Mouse (Mus musculus): ENCODE results near the gene Mpc1. TPM values are rescaled to one million over a fixed set of nuclear protein-coding genes. Genes with fewer than 3 reads are reported as not detected.

The Mpc1 gene
- 303 and 312 TPM in 2 replicates for polyA plus RNA-seq (2015; fragmentation: Nextera tagmentation; extraction: Ambion mirVana)

GRCm38 (mm10) chr17:8282821-8283525 is at the start of gene Mpc1:
TSS of gene Mpc1 (plus strand) at chr17:8282904.
- Histone ChIP-seq H3K4me1 (peaks cover 25% of the 10 kb centered on the region), H3K27ac (replicated peaks) (peak within 1 kb of the TSS; percentile 93), H3K9ac (replicated peaks) (peak within 1 kb of the TSS; percentile 67), H3K4me2 (replicated peaks) (peak within 1 kb of the TSS; percentile 99), H3K36me3 (no peaks in the 10 kb centered on the region), H3K4me3 (peak within 1 kb of the TSS; percentile 80), H3K27me3 (no peaks in the 10 kb centered on the region), H3K9me3 (no peaks in the 10 kb centered on the region)
- WGBS = under 1% methylated on average over 34 of the region's 35 CpGs
- peak; percentile 72 for ATAC-seq (replicated peaks)

DNA sequence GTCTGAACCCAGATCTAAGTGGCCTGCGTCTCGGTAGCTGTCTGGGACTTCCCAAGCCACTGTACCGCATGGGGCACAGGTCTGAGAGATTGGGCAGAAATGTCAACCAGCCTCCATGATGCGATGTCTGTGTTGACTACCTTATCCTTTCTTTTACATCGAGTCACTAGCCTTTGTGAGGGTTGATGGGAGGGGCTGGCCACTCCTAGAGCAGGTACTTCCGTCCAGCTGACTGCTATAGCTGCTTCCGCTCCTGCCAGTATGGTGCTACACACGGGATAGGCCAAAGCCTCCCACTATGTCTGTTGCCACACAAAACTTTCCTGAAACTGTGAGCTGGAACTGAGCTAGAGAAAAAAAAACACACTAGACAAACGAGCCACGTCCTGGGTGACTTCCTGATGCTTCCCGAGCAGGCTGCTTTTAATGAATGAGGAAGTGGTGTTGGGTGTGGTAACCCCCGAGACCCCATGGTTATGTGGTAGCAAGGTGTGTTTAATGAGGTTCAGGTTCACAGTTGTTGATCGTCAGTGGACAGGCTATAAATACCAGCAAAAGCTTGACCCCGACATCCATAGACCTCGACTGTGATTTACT is 49.0 kb upstream of the Mpc1 start:
- no peak overlapping the region for H3K9ac ChIP-seq (replicated peaks)
- 80% methylated on average over 15 of the region's 15 CpGs for WGBS
- no peak overlapping the region for H3K27ac ChIP-seq (replicated peaks)
- no peaks in the 10 kb centered on the region for H3K36me3 ChIP-seq
- H3K4me2 ChIP-seq (replicated peaks) = no peak overlapping the region
- no peaks in the 10 kb centered on the region for H3K4me1 ChIP-seq
- H3K4me3 ChIP-seq = no peak overlapping the region
- ATAC-seq (replicated peaks) = no peak
- no peaks in the 10 kb centered on the region for H3K9me3 ChIP-seq
- no peaks in the 10 kb centered on the region for H3K27me3 ChIP-seq

DNA sequence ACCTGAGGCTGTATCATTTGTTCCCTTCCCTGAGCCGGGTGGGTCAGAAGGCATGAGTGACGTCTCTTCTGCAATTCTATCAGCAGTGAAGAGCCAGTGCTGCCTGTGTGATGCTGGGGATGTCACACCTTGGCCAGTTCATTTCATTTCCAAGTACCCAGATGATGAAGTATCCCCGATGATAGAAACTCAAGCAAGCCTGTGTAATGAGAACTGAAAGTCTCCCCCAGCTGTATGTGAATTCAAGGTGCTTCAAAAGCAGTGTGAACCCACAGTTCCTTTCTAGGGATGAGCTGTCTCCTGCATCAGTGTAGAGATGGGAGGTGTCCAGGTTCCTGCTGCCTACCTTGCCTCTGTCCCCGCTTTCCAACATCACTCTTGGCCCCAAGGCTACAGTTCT is 48.2 kb upstream of the Mpc1 start:
- Histone ChIP-seq H3K9ac (replicated peaks) (no peak overlapping the region), H3K27me3 (no peaks in the 10 kb centered on the region), H3K4me1 (no peaks in the 10 kb centered on the region), H3K36me3 (no peaks in the 10 kb centered on the region), H3K9me3 (no peaks in the 10 kb centered on the region), H3K4me3 (no peak overlapping the region), H3K4me2 (replicated peaks) (no peak overlapping the region), H3K27ac (replicated peaks) (no peak overlapping the region)
- WGBS = 83% methylated on average over 4 of the region's 4 CpGs
- no peak for ATAC-seq (replicated peaks)

- Histone ChIP-seq H3K9me3 (no peaks in the 10 kb centered on the region), H3K27ac (replicated peaks) (no peak within 1 kb of the TSS), H3K36me3 (no peaks in the 10 kb centered on the region), H3K4me3 (no peak within 1 kb of the TSS), H3K4me2 (replicated peaks) (no peak within 1 kb of the TSS), H3K9ac (replicated peaks) (no peak within 1 kb of the TSS), H3K27me3 (no peaks in the 10 kb centered on the region), H3K4me1 (no peaks in the 10 kb centered on the region)
- WGBS = 83% methylated on average over 3 of the region's 3 CpGs
- ATAC-seq (replicated peaks) = no peak
Measured at GRCm38 (mm10) chr17:8235743-8236142, 47.0 kb upstream of the Mpc1 start, which contains the start of gene Ccr6. TSS of gene Ccr6 (plus strand) at chr17:8236043.

GRCm38 (mm10) chr17:8238012-8238710 is 44.5 kb upstream of the Mpc1 start:
- no peaks in the 10 kb centered on the region for H3K9me3 ChIP-seq
- no peak overlapping the region for H3K4me2 ChIP-seq (replicated peaks)
- 83% methylated on average over 15 of the region's 15 CpGs for WGBS
- H3K27me3 ChIP-seq = no peaks in the 10 kb centered on the region
- H3K4me3 ChIP-seq = no peak overlapping the region
- no peaks in the 10 kb centered on the region for H3K36me3 ChIP-seq
- H3K9ac ChIP-seq (replicated peaks) = no peak overlapping the region
- ATAC-seq (replicated peaks) = no peak
- H3K4me1 ChIP-seq = no peaks in the 10 kb centered on the region
- no peak overlapping the region for H3K27ac ChIP-seq (replicated peaks)

- no peak overlapping the region for H3K9ac ChIP-seq (replicated peaks)
- H3K27ac ChIP-seq (replicated peaks) = no peak overlapping the region
- no peak overlapping the region for H3K4me2 ChIP-seq (replicated peaks)
- ATAC-seq (replicated peaks) = no peak
- no peaks in the 10 kb centered on the region for H3K36me3 ChIP-seq
- H3K4me1 ChIP-seq = no peaks in the 10 kb centered on the region
- WGBS = 75% methylated on average over 3 of the region's 3 CpGs
- no peaks in the 10 kb centered on the region for H3K9me3 ChIP-seq
- no peaks in the 10 kb centered on the region for H3K27me3 ChIP-seq
- no peak overlapping the region for H3K4me3 ChIP-seq
Measured at GRCm38 (mm10) chr17:8239561-8239960, 43.1 kb upstream of the Mpc1 start.

- H3K4me2 ChIP-seq (replicated peaks) = no peak overlapping the region
- H3K9ac ChIP-seq (replicated peaks) = no peak overlapping the region
- H3K27me3 ChIP-seq = no peaks in the 10 kb centered on the region
- H3K9me3 ChIP-seq = no peaks in the 10 kb centered on the region
- no peaks in the 10 kb centered on the region for H3K4me1 ChIP-seq
- H3K27ac ChIP-seq (replicated peaks) = no peak overlapping the region
- 74% methylated on average over 4 of the region's 4 CpGs for WGBS
- H3K4me3 ChIP-seq = no peak overlapping the region
- H3K36me3 ChIP-seq = no peaks in the 10 kb centered on the region
- ATAC-seq (replicated peaks) = no peak
Measured at GRCm38 (mm10) chr17:8240517-8240916, 42.2 kb upstream of the Mpc1 start.

DNA sequence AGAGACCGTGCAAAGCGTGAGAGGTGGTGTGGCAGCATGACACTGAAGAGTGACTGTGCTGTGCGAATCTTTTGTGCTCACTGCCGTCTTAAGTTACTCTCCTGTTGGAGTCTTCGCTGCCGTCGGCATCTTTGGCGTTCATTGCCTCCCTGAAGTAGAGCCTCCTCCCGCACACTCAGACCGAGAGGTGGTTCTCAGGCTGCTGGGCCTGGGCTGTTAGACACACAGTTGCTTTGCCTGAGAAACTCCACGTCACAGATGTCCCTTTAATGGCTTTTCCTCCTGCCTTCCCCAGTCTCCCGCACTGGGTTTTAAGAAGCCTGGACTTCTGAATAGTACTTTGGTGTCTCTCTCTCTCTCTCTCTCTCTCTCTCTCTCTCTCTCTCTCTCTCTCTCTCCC is 41.1 kb upstream of the Mpc1 start:
- H3K27me3 ChIP-seq = no peaks in the 10 kb centered on the region
- no peaks in the 10 kb centered on the region for H3K36me3 ChIP-seq
- no peaks in the 10 kb centered on the region for H3K9me3 ChIP-seq
- H3K4me3 ChIP-seq = no peak overlapping the region
- no peak overlapping the region for H3K27ac ChIP-seq (replicated peaks)
- H3K4me1 ChIP-seq = no peaks in the 10 kb centered on the region
- H3K4me2 ChIP-seq (replicated peaks) = no peak overlapping the region
- 76% methylated on average over 12 of the region's 12 CpGs for WGBS
- no peak for ATAC-seq (replicated peaks)
- no peak overlapping the region for H3K9ac ChIP-seq (replicated peaks)

DNA sequence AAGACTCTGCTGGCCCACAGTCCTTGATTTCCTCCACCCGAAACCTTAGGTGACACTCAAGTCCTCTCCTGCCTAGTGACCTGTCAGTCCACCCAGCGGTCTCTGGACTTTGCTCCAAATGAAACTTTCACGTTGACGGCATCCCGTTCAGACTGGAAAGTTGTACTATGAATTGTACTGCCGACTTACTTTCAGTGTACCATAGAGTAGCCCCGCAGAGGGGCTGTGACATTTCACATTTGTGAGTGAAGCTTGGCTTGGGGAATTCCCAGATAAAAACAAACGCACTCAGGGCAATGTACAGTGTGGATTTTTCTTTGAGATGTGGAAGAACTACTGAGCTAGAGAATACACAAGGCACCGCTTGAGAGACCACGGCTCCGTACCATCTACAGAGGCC is 40.5 kb upstream of the Mpc1 start:
- H3K4me3 ChIP-seq = no peak overlapping the region
- H3K4me2 ChIP-seq (replicated peaks) = no peak overlapping the region
- no peak overlapping the region for H3K27ac ChIP-seq (replicated peaks)
- no peaks in the 10 kb centered on the region for H3K36me3 ChIP-seq
- H3K9ac ChIP-seq (replicated peaks) = no peak overlapping the region
- WGBS = 92% methylated on average over 11 of the region's 11 CpGs
- no peaks in the 10 kb centered on the region for H3K9me3 ChIP-seq
- H3K27me3 ChIP-seq = no peaks in the 10 kb centered on the region
- no peaks in the 10 kb centered on the region for H3K4me1 ChIP-seq
- no peak for ATAC-seq (replicated peaks)

DNA sequence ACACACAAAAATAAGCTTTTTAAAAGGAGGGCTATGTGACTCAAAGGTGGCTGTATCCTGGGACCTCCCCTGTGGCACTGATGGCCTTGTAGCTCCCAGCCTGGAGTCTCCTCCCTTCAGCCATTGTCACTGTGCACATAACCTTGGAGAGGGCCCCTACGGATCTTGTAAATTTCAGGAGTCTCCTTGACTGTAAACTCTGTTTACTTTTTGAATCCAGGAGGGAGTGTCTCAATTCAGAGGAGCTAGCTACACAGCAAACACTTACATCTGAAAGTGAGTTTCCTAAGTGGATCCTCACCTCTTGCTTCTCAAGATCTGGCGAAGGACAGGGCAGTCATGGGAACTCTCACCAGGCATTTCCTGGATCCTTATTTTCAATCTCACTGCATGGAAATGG is 38.6 kb upstream of the Mpc1 start:
- no peak for ATAC-seq (replicated peaks)

GRCm38 (mm10) chr17:8246102-8246754 is 36.5 kb upstream of the Mpc1 start:
- ATAC-seq (replicated peaks) = no peak
- no peaks in the 10 kb centered on the region for H3K4me1 ChIP-seq
- H3K4me2 ChIP-seq (replicated peaks) = no peak overlapping the region
- no peaks in the 10 kb centered on the region for H3K36me3 ChIP-seq
- WGBS = 65% methylated on average over 4 of the region's 4 CpGs
- H3K27ac ChIP-seq (replicated peaks) = no peak overlapping the region
- no peak overlapping the region for H3K4me3 ChIP-seq
- H3K9ac ChIP-seq (replicated peaks) = no peak overlapping the region
- no peaks in the 10 kb centered on the region for H3K27me3 ChIP-seq
- H3K9me3 ChIP-seq = no peaks in the 10 kb centered on the region

More for the DNA sequence above, 38.6 kb upstream of the Mpc1 start:
- H3K4me3 ChIP-seq = no peak overlapping the region
- no peak overlapping the region for H3K9ac ChIP-seq (replicated peaks)
- no peaks in the 10 kb centered on the region for H3K36me3 ChIP-seq
- no peaks in the 10 kb centered on the region for H3K4me1 ChIP-seq
- H3K4me2 ChIP-seq (replicated peaks) = no peak overlapping the region
- 83% methylated on average over 2 of the region's 2 CpGs for WGBS
- no peaks in the 10 kb centered on the region for H3K9me3 ChIP-seq
- no peak overlapping the region for H3K27ac ChIP-seq (replicated peaks)
- H3K27me3 ChIP-seq = no peaks in the 10 kb centered on the region

DNA sequence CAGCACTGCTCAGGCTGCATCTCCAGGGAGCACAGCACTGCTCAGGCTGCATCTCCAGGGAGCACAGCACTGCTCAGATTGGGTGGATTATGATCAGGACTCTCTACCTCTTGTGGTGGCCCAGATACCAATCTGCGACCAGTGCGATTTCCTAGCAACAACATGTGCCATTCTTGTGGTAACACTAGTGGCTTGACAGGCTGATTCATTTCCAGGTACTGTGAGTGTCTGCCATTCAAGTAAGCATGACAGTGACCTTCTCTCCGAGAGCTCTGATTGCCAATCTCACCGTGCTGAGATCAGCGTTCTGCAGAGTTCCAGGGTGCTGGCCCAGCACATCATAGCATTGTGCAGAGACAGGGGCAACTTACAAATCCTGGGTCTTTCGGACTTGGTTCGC is 31.0 kb upstream of the Mpc1 start:
- ATAC-seq (replicated peaks) = no peak
- 87% methylated on average over 7 of the region's 7 CpGs for WGBS
- Histone ChIP-seq H3K9me3 (no peaks in the 10 kb centered on the region), H3K4me3 (no peak overlapping the region), H3K4me1 (no peaks in the 10 kb centered on the region), H3K27ac (replicated peaks) (no peak overlapping the region), H3K27me3 (no peaks in the 10 kb centered on the region), H3K4me2 (replicated peaks) (no peak overlapping the region), H3K9ac (replicated peaks) (no peak overlapping the region), H3K36me3 (no peaks in the 10 kb centered on the region)
